In genomic region chr19:46220116-46220515, GRCm38 (mm10) we compare ENCODE assay signal across 15 mouse cellular contexts.
DNase-seq lines count a peak whose midpoint lies in the region; TF ChIP-seq lines count a peak whose summit lies in the region.
"Had no signal": no experiment of that assay in that cellular context is flagged by ENCODE, and none has a peak within 500 bp of the region (broad histone marks: within the 10 kb centered on the region; RNA-seq: fewer than 3 reads in every experiment).

No protein-coding gene starts in this region.

- no peak overlapping the region for H3K27ac ChIP-seq in cerebellum, adult 2 months (ENCODE audit: insufficient read depth, low read length)
- H3K27ac ChIP-seq: embryonic facial prominence, embryonic 10.5 days; forebrain, embryonic 13.5 days; heart, embryonic 13.5 days; hindbrain, postnatal 0 days had no signal

- TF ChIP-seq CTCF in brain, embryonic 14.5 days (IDR thresholded peaks at IDR 0.05; ENCODE audit: borderline replicate concordance, extremely low read depth, insufficient read depth, insufficient read length) = no peak
- TF ChIP-seq CTCF in cerebellum, adult 2 months (IDR thresholded peaks at IDR 0.05; ENCODE audit: borderline replicate concordance, insufficient read depth, low read depth, low read length) = no peak

- H3K27me3 ChIP-seq in cerebellum, adult 2 months (ENCODE audit: control insufficient read depth, insufficient read depth, low read length) = no peaks in the 10 kb centered on the region
- H3K27me3 ChIP-seq: forebrain, embryonic 13.5 days; heart, embryonic 13.5 days had no signal

- WGBS in cerebellum, adult 2 months = 47% methylated on average over 5 of the region's 5 CpGs

- peaks cover 10% of the 10 kb centered on the region for H3K4me1 ChIP-seq in cerebellum, adult 2 months (ENCODE audit: control insufficient read depth, insufficient read depth, low read length)

- H3K4me3 ChIP-seq in cerebellum, adult 2 months (replicated peaks; ENCODE audit: insufficient read depth, low read depth, low read length) = no peak overlapping the region
- H3K4me3 ChIP-seq: embryonic facial prominence, embryonic 10.5 days; forebrain, embryonic 13.5 days; heart, embryonic 13.5 days had no signal

- peak; percentile 46 for DNase-seq in heart, adult 11 months
- DNase-seq in heart, adult 9 months (ENCODE audit: low spot score in 2 of 2) = no peak
- DNase-seq in brain, embryonic 14.5 days (ENCODE audit: low read depth) = peak; percentile 43
- DNase-seq in cerebellum, adult 2 months = peak; percentile 47 to 72
- DNase-seq in cerebellum, postnatal 10 days = peak; percentile 8 to 34
- no peak for DNase-seq in T-cell, adult 2 months (ENCODE audit: low spot score)
- DNase-seq in retina, postnatal 1 day = no peak
- no peak for DNase-seq in right cerebral cortex, postnatal 36 days (ENCODE audit: low spot score in 2 of 2)
- DNase-seq: adrenal gland, postnatal 14 days; heart, postnatal 36 days; kidney, adult 18-20 months had no signal

- TF ChIP-seq POLR2A in brain, embryonic 14.5 days (IDR thresholded peaks at IDR 0.05; ENCODE audit: borderline replicate concordance, extremely low read depth, insufficient read depth, insufficient read length, poor library complexity, severe bottlenecking) = no peak
- no peak for TF ChIP-seq POLR2A in cerebellum, adult 2 months (IDR thresholded peaks at IDR 0.05; ENCODE audit: borderline replicate concordance, insufficient read depth, low read length)

Comparison
In these comparisons a context has a peak if more than half of its experiments do, and no peak if none do; other contexts are left out.
1. DNase-seq: peak in heart, adult 11 months (single experiment), brain, embryonic 14.5 days (single experiment), cerebellum, adult 2 months (2 of 2) and cerebellum, postnatal 10 days (2 of 2); none in heart, adult 9 months (0 of 2), T-cell, adult 2 months (single experiment), retina, postnatal 1 day (single experiment) and right cerebral cortex, postnatal 36 days (0 of 2).